Mouse (Mus musculus) embryonic facial prominence, embryonic 13.5 days (tissue): ENCODE measurements around the gene Creg2. TPM values are rescaled to one million over a fixed set of nuclear protein-coding genes. Genes with fewer than 3 reads are reported as not detected.

Source experiments
- ATAC-seq: fragments of 200-750 bp; cut with Nextera tagmentation; 2 replicates; pipeline ENCODE4 v1.8.0; 2017; ENCODE audit warnings: low read depth; ENCODE audit not compliant: insufficient number of reproducible peaks, insufficient read depth, low FRiP score, low TSS enrichment
- H3K27ac ChIP-seq: fragments of 300-500 bp; sonication (generic); 2 replicates; pipeline ENCODE4 v1.5.1; 2015; ENCODE audit warnings: moderate library complexity, mild to moderate bottlenecking, inconsistent platforms
- H3K27me3 ChIP-seq: fragments of 300-500 bp; sonication (generic); 2 replicates; pipeline ENCODE4 v1.6.1; 2015; ENCODE audit warnings: mild to moderate bottlenecking, inconsistent platforms
- H3K36me3 ChIP-seq: fragments of 300-500 bp; sonication (generic); 2 replicates; pipeline ENCODE4 v1.6.1; 2015; ENCODE audit warnings: mild to moderate bottlenecking, inconsistent platforms
- H3K4me1 ChIP-seq: fragments of 300-500 bp; sonication (generic); 2 replicates; pipeline ENCODE4 v1.6.1; 2015; ENCODE audit warnings: inconsistent platforms
- H3K4me2 ChIP-seq: fragments of 300-500 bp; sonication (generic); 2 replicates; pipeline ENCODE4 v1.6.1; 2015; ENCODE audit warnings: moderate library complexity, mild to moderate bottlenecking, inconsistent platforms
- H3K4me3 ChIP-seq: fragments of 300-500 bp; sonication (generic); 2 replicates; pipeline ENCODE4 v1.5.1; 2015; ENCODE audit warnings: mild to moderate bottlenecking, inconsistent platforms
- H3K9ac ChIP-seq: fragments of 300-500 bp; sonication (generic); 2 replicates; pipeline ENCODE4 v1.6.1; 2015; ENCODE audit warnings: mild to moderate bottlenecking, inconsistent platforms
- H3K9me3 ChIP-seq: fragments of 300-500 bp; sonication (generic); 2 replicates; pipeline ENCODE4 v1.6.1; 2016; ENCODE audit warnings: inconsistent platforms
- WGBS: fragments of 180-500 bp; shearing (Covaris S2); methylation state at CpG from one replicate; pipeline ENCODE4 v1.1.7; 2015; ENCODE audit warnings: mixed read lengths; 5-methylcytosine and 5-hydroxymethylcytosine counted together
- polyA plus RNA-seq: library from polyadenylated mRNA; unstranded; fragments of >200 nt; fragmentation: Nextera tagmentation; extraction: Ambion mirVana; gene quantifications from 2 replicates; pipeline ENCODE4 v1.2.1, GENCODE M21; 2015

Creg2 gene
- polyA plus RNA-seq, 1 experiment from 2014 or later: 0.22 TPM

DNA sequence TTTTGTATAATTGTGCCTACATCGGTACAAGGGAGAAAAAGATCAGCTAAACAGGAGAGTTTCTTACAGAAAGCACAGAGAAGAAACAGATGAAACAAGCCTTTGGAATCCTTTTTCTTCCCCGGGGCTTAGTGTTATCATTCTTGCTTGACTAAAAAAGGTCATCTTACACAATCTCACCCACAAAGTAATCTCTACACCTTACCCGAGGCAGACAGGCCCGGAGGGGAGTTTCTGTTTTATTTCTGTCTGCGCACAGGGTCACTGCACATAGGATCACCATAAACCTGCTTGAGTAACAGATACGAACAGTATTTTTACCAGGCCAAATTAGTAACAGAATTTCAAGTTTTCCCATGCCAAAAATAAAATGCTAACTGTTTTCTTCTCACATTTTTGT is 79.6 kb downstream of the Creg2 start:
- peaks cover 8% of the 10 kb centered on the region for H3K36me3 ChIP-seq
- H3K9me3 ChIP-seq: no peaks in the 10 kb centered on the region
- WGBS: 46% methylated on average over 6 of the region's 6 CpGs
- no peak overlapping the region for H3K9ac ChIP-seq
- peaks cover 29% of the 10 kb centered on the region for H3K4me1 ChIP-seq
- ATAC-seq: no peak
- H3K4me3 ChIP-seq: no peak overlapping the region
- no peaks in the 10 kb centered on the region for H3K27me3 ChIP-seq
- no peak overlapping the region for H3K4me2 ChIP-seq
- no peak overlapping the region for H3K27ac ChIP-seq

Other genes with a start within 250 kb of the Creg2 start
- 9.3 and 10.0 TPM in 2 replicates for gene Tbc1d8, start 172.7 kb downstream of the Creg2 start, polyA plus RNA-seq
- gene Cnot11, start 116.5 kb downstream of the Creg2 start, polyA plus RNA-seq: 21.6 and 21.9 TPM in 2 replicates
- gene Rnf149, start 74.1 kb downstream of the Creg2 start, polyA plus RNA-seq: 31.6 and 32.0 TPM in 2 replicates
- gene Rfx8, start 69.5 kb upstream of the Creg2 start, polyA plus RNA-seq: 1.8 and 2.1 TPM in 2 replicates
- gene Gm3646, start 153.9 kb upstream of the Creg2 start, polyA plus RNA-seq: not detected in 2 replicates
- gene Map4k4, start 249.4 kb upstream of the Creg2 start, polyA plus RNA-seq: 42.8 and 56.6 TPM in 2 replicates